Mouse (Mus musculus): ENCODE measurements around the gene Wdr86.
"Not testable (repeated sequence)": the region's sequence is repeated elsewhere in the genome, so short reads cannot be mapped to it uniquely, and the experiment has no call there.

The Wdr86 gene

GRCm38 (mm10) chr5:24730488-24730871 is at the start of gene Wdr86:
TSS of gene Wdr86 (minus strand) at chr5:24730727.
- no peak for DNase-seq

- DNase-seq, result no peak
Observed at GRCm38 (mm10) chr5:24779881-24780512, 49.5 kb upstream of the Wdr86 start.

- no peak for DNase-seq
Observed at GRCm38 (mm10) chr5:24779321-24779720, 48.8 kb upstream of the Wdr86 start.

GRCm38 (mm10) chr5:24778843-24779140 is 48.3 kb upstream of the Wdr86 start:
- no peak for DNase-seq

- DNase-seq, result no peak
Observed at GRCm38 (mm10) chr5:24778082-24778842, 47.7 kb upstream of the Wdr86 start.

GRCm38 (mm10) chr5:24776681-24777080 is 46.2 kb upstream of the Wdr86 start:
- no peak for DNase-seq

- DNase-seq, result not testable (repeated sequence)
Observed at GRCm38 (mm10) chr5:24774549-24774948, 44.0 kb upstream of the Wdr86 start.

GRCm38 (mm10) chr5:24757816-24758215 is 27.3 kb upstream of the Wdr86 start, which contains the start of gene Crygn:
TSS of gene Crygn (minus strand) at chr5:24758008.
- no peak for DNase-seq

GRCm38 (mm10) chr5:24756931-24757330 is 26.4 kb upstream of the Wdr86 start:
- DNase-seq, result no peak

- no peak for DNase-seq
Observed at GRCm38 (mm10) chr5:24752175-24752498, 21.6 kb upstream of the Wdr86 start.

- peak; percentile 48 to 65 for DNase-seq
Observed at GRCm38 (mm10) chr5:24751305-24752174, 21.0 kb upstream of the Wdr86 start.

- DNase-seq, result peak; percentile 78 to 79
Observed at GRCm38 (mm10) chr5:24750321-24751304, 20.1 kb upstream of the Wdr86 start.

- DNase-seq, result no peak
Observed at GRCm38 (mm10) chr5:24749731-24750130, 19.2 kb upstream of the Wdr86 start.

- no peak for DNase-seq
Observed at GRCm38 (mm10) chr5:24747533-24747932, 17.0 kb upstream of the Wdr86 start.

- DNase-seq, result no peak
Observed at GRCm38 (mm10) chr5:24743956-24744355, 13.4 kb upstream of the Wdr86 start.

GRCm38 (mm10) chr5:24741172-24741885 is 10.8 kb upstream of the Wdr86 start:
- DNase-seq, result no peak

- DNase-seq, result peak; percentile 39 to 54
Observed at GRCm38 (mm10) chr5:24739141-24739753, 8.7 kb upstream of the Wdr86 start.

- DNase-seq, result no peak
Observed at GRCm38 (mm10) chr5:24738517-24738916, 8.0 kb upstream of the Wdr86 start.

GRCm38 (mm10) chr5:24737595-24737994 is 7.1 kb upstream of the Wdr86 start:
- no peak for DNase-seq

GRCm38 (mm10) chr5:24733771-24734426 is 3.4 kb upstream of the Wdr86 start:
- DNase-seq, result no peak

GRCm38 (mm10) chr5:24733134-24733533 is 2.6 kb upstream of the Wdr86 start:
- no peak for DNase-seq

All from thymus, adult 18-20 months (tissue).